Mouse (Mus musculus) liver, embryonic 15.5 days (tissue): ENCODE measurements at regions not wholly inside any gene's neighbourhood (a gene's known extent, or its start where the extent isn't known, plus 50 kb on each side); places are given as distances from the start of the nearest gene placed in this dataset.

Experiments
- ATAC-seq: fragments of 200-750 bp; cut with Nextera tagmentation; 2 replicates; pipeline ENCODE4 v1.8.0; 2017; ENCODE audit warnings: moderate number of reproducible peaks, mild to moderate bottlenecking, moderate library complexity; ENCODE audit not compliant: insufficient read depth
- H3K27ac ChIP-seq: fragments of 300-500 bp; sonication (generic); replicated peaks from 2 replicates; pipeline ENCODE4 v1.5.1; 2015; ENCODE audit warnings: mild to moderate bottlenecking, inconsistent platforms
- H3K27me3 ChIP-seq: fragments of 300-500 bp; sonication (generic); 2 replicates; pipeline ENCODE4 v1.6.1; 2015; ENCODE audit warnings: mild to moderate bottlenecking, inconsistent platforms
- H3K36me3 ChIP-seq: fragments of 300-500 bp; sonication (generic); replicated peaks from 2 replicates; pipeline ENCODE4 v1.6.1; 2015; ENCODE audit warnings: moderate library complexity, mild to moderate bottlenecking, inconsistent platforms
- H3K4me1 ChIP-seq: fragments of 300-500 bp; sonication (generic); replicated peaks from 2 replicates; pipeline ENCODE4 v1.6.1; 2015; ENCODE audit warnings: inconsistent platforms
- H3K4me2 ChIP-seq: fragments of 300-500 bp; sonication (generic); 2 replicates; pipeline ENCODE4 v1.6.1; 2015; ENCODE audit warnings: moderate library complexity, mild to moderate bottlenecking, inconsistent platforms
- H3K4me3 ChIP-seq: fragments of 300-500 bp; sonication (generic); replicated peaks from 2 replicates; pipeline ENCODE4 v1.5.1; 2015; ENCODE audit warnings: mild to moderate bottlenecking, inconsistent platforms
- H3K9ac ChIP-seq: fragments of 300-500 bp; sonication (generic); 2 replicates; pipeline ENCODE4 v1.6.1; 2015; ENCODE audit warnings: moderate library complexity, mild to moderate bottlenecking, inconsistent platforms
- H3K9me3 ChIP-seq: fragments of 300-500 bp; sonication (generic); replicated peaks from 2 replicates; pipeline ENCODE4 v1.6.1; 2016; ENCODE audit warnings: inconsistent platforms
- WGBS: fragments of 180-500 bp; shearing (Covaris S2); methylation state at CpG from one replicate; pipeline ENCODE4 v1.1.7; 2015; ENCODE audit warnings: mixed read lengths; ENCODE audit not compliant: insufficient replicate concordance; 5-methylcytosine and 5-hydroxymethylcytosine counted together

GRCm38 (mm10) chr2:172739041-172739491, 189.7 kb downstream of the Tfap2c start:
- H3K27me3 ChIP-seq: peaks cover 71% of the 10 kb centered on the region
- no peak overlapping the region for H3K4me3 ChIP-seq
- H3K4me2 ChIP-seq: no peak overlapping the region
- H3K27ac ChIP-seq: no peak overlapping the region
- H3K4me1 ChIP-seq: no peaks in the 10 kb centered on the region
- WGBS: 6% methylated on average over 11 of the region's 11 CpGs
- ATAC-seq: no peak
- no peaks in the 10 kb centered on the region for H3K9me3 ChIP-seq
- no peaks in the 10 kb centered on the region for H3K36me3 ChIP-seq
- no peak overlapping the region for H3K9ac ChIP-seq

- Histone ChIP-seq H3K9me3 (no peaks in the 10 kb centered on the region), H3K9ac (no peak overlapping the region), H3K27ac (no peak overlapping the region), H3K4me3 (no peak overlapping the region), H3K36me3 (no peaks in the 10 kb centered on the region), H3K4me1 (no peaks in the 10 kb centered on the region), H3K4me2 (no peak overlapping the region), H3K27me3 (peaks cover 67% of the 10 kb centered on the region)
- WGBS: 4% methylated on average over 19 of the region's 19 CpGs
- ATAC-seq: no peak
Observed at GRCm38 (mm10) chr2:172739529-172739928, 190.1 kb downstream of the Tfap2c start.

GRCm38 (mm10) chr2:172751364-172751763, 188.8 kb downstream of the Bmp7 start:
- no peak overlapping the region for H3K4me2 ChIP-seq
- H3K9me3 ChIP-seq: no peaks in the 10 kb centered on the region
- peaks cover 21% of the 10 kb centered on the region for H3K27me3 ChIP-seq
- no peak for ATAC-seq
- H3K36me3 ChIP-seq: no peaks in the 10 kb centered on the region
- H3K9ac ChIP-seq: no peak overlapping the region
- 72% methylated on average over 11 of the region's 11 CpGs for WGBS
- no peaks in the 10 kb centered on the region for H3K4me1 ChIP-seq
- H3K4me3 ChIP-seq: no peak overlapping the region
- no peak overlapping the region for H3K27ac ChIP-seq

GRCm38 (mm10) chr2:172755686-172756471, 184.2 kb downstream of the Bmp7 start:
- no peaks in the 10 kb centered on the region for H3K36me3 ChIP-seq
- H3K4me2 ChIP-seq: no peak overlapping the region
- H3K9me3 ChIP-seq: no peaks in the 10 kb centered on the region
- H3K27me3 ChIP-seq: peaks cover 53% of the 10 kb centered on the region
- no peaks in the 10 kb centered on the region for H3K4me1 ChIP-seq
- H3K27ac ChIP-seq: no peak overlapping the region
- no peak for ATAC-seq
- no peak overlapping the region for H3K4me3 ChIP-seq
- H3K9ac ChIP-seq: no peak overlapping the region
- WGBS: 25% methylated on average over 15 of the region's 15 CpGs

- Histone ChIP-seq H3K4me1 (no peaks in the 10 kb centered on the region), H3K27me3 (peaks cover 53% of the 10 kb centered on the region), H3K9ac (no peak overlapping the region), H3K36me3 (no peaks in the 10 kb centered on the region), H3K27ac (no peak overlapping the region), H3K4me2 (no peak overlapping the region), H3K9me3 (no peaks in the 10 kb centered on the region), H3K4me3 (no peak overlapping the region)
- 18% methylated on average over 8 of the region's 8 CpGs for WGBS
- no peak for ATAC-seq
Observed at GRCm38 (mm10) chr2:172756472-172756860, 183.7 kb downstream of the Bmp7 start.

- Histone ChIP-seq H3K27ac (no peak overlapping the region), H3K9me3 (no peaks in the 10 kb centered on the region), H3K4me2 (no peak overlapping the region), H3K4me1 (no peaks in the 10 kb centered on the region), H3K27me3 (peaks cover 41% of the 10 kb centered on the region), H3K4me3 (no peak overlapping the region), H3K9ac (no peak overlapping the region), H3K36me3 (no peaks in the 10 kb centered on the region)
- 6% methylated on average over 9 of the region's 9 CpGs for WGBS
- no peak for ATAC-seq
Observed at GRCm38 (mm10) chr2:172758497-172758896, 181.6 kb downstream of the Bmp7 start.

GRCm38 (mm10) chr2:172765260-172765659, 174.9 kb downstream of the Bmp7 start:
- no peak overlapping the region for H3K9ac ChIP-seq
- WGBS: 72% methylated on average over 2 of the region's 2 CpGs
- no peak overlapping the region for H3K4me2 ChIP-seq
- H3K9me3 ChIP-seq: no peaks in the 10 kb centered on the region
- H3K27me3 ChIP-seq: 0 out of 2 replicates have a peak, but pooled peaks cover 7% of the 10 kb centered on the region
- no peaks in the 10 kb centered on the region for H3K36me3 ChIP-seq
- H3K27ac ChIP-seq: no peak overlapping the region
- ATAC-seq: no peak
- no peak overlapping the region for H3K4me3 ChIP-seq
- H3K4me1 ChIP-seq: no peaks in the 10 kb centered on the region

GRCm38 (mm10) chr2:172766403-172766802, 173.7 kb downstream of the Bmp7 start:
- Histone ChIP-seq H3K27me3 (0 out of 2 replicates have a peak, but pooled peaks cover 7% of the 10 kb centered on the region), H3K27ac (no peak overlapping the region), H3K4me2 (no peak overlapping the region), H3K9ac (no peak overlapping the region), H3K4me1 (no peaks in the 10 kb centered on the region), H3K4me3 (no peak overlapping the region), H3K36me3 (no peaks in the 10 kb centered on the region), H3K9me3 (no peaks in the 10 kb centered on the region)
- no peak for ATAC-seq
- 53% methylated on average over 7 of the region's 7 CpGs for WGBS

- Histone ChIP-seq H3K4me2 (no peak overlapping the region), H3K4me1 (no peaks in the 10 kb centered on the region), H3K9me3 (no peaks in the 10 kb centered on the region), H3K4me3 (no peak overlapping the region), H3K9ac (no peak overlapping the region), H3K36me3 (no peaks in the 10 kb centered on the region), H3K27ac (no peak overlapping the region), H3K27me3 (0 out of 2 replicates have a peak, but pooled peaks cover 5% of the 10 kb centered on the region)
- 56% methylated on average over 8 of the region's 8 CpGs for WGBS
- ATAC-seq: no peak
Observed at GRCm38 (mm10) chr2:172768756-172769155, 171.4 kb downstream of the Bmp7 start.

GRCm38 (mm10) chr2:172770061-172770460, 170.1 kb downstream of the Bmp7 start:
- Histone ChIP-seq H3K4me1 (no peaks in the 10 kb centered on the region), H3K4me2 (no peak overlapping the region), H3K27me3 (no peaks in the 10 kb centered on the region), H3K4me3 (no peak overlapping the region), H3K27ac (no peak overlapping the region), H3K36me3 (no peaks in the 10 kb centered on the region), H3K9me3 (no peaks in the 10 kb centered on the region), H3K9ac (no peak overlapping the region)
- ATAC-seq: no peak
- 64% methylated on average over 6 of the region's 6 CpGs for WGBS

- no peak overlapping the region for H3K9ac ChIP-seq
- 59% methylated on average over 14 of the region's 14 CpGs for WGBS
- no peak overlapping the region for H3K4me3 ChIP-seq
- H3K36me3 ChIP-seq: no peaks in the 10 kb centered on the region
- no peak overlapping the region for H3K27ac ChIP-seq
- no peaks in the 10 kb centered on the region for H3K4me1 ChIP-seq
- no peak overlapping the region for H3K4me2 ChIP-seq
- H3K27me3 ChIP-seq: no peaks in the 10 kb centered on the region
- ATAC-seq: no peak
- no peaks in the 10 kb centered on the region for H3K9me3 ChIP-seq
Observed at GRCm38 (mm10) chr2:172770606-172771005, 169.5 kb downstream of the Bmp7 start.

- no peak for ATAC-seq
- no peak overlapping the region for H3K4me2 ChIP-seq
- 0% methylated on average over 2 of the region's 2 CpGs for WGBS
- no peak overlapping the region for H3K27ac ChIP-seq
- no peaks in the 10 kb centered on the region for H3K36me3 ChIP-seq
- H3K4me1 ChIP-seq: no peaks in the 10 kb centered on the region
- no peak overlapping the region for H3K9ac ChIP-seq
- H3K27me3 ChIP-seq: no peaks in the 10 kb centered on the region
- no peaks in the 10 kb centered on the region for H3K9me3 ChIP-seq
- no peak overlapping the region for H3K4me3 ChIP-seq
Observed at GRCm38 (mm10) chr2:172773176-172773575, 166.9 kb downstream of the Bmp7 start.
